Mouse (Mus musculus) testis, adult 2 months (tissue): Measurements from ENCODE around the gene 4933407L21Rik. TPM values are rescaled to one million over a fixed set of nuclear protein-coding genes. Genes with fewer than 3 reads are reported as not detected.

Experiments
- H3K27ac ChIP-seq: fragments of 200-500 bp; 2 replicates; pipeline ENCODE4 v1.5.1; 2012; ENCODE audit warnings: low read depth, low read length; ENCODE audit not compliant: control insufficient read depth, insufficient read depth
- H3K27me3 ChIP-seq: fragments of 200-500 bp; 2 replicates; pipeline ENCODE4 v1.6.1; 2012; ENCODE audit warnings: mild to moderate bottlenecking, low read length, moderate library complexity; ENCODE audit not compliant: control insufficient read depth, insufficient read depth
- H3K36me3 ChIP-seq: fragments of 200-500 bp; 2 replicates; pipeline ENCODE4 v1.6.1; 2012; ENCODE audit warnings: mild to moderate bottlenecking, low read length; ENCODE audit not compliant: control insufficient read depth, insufficient read depth
- H3K4me1 ChIP-seq: fragments of 200-500 bp; 2 replicates; pipeline ENCODE4 v1.6.1; 2012; ENCODE audit warnings: low read length; ENCODE audit not compliant: control insufficient read depth, insufficient read depth
- H3K4me3 ChIP-seq: fragments of 200-500 bp; 2 replicates; pipeline ENCODE4 v1.5.1; 2012; ENCODE audit warnings: low read depth, mild to moderate bottlenecking, low read length, moderate library complexity, mixed read lengths; ENCODE audit not compliant: control insufficient read depth
- CTCF ChIP-seq: fragments of 200-500 bp; IDR thresholded peaks from 2 replicates; pipeline ENCODE4 v1.5.1; 2012; ENCODE audit warnings: low read depth, mild to moderate bottlenecking, inconsistent platforms, low read length, moderate library complexity; ENCODE audit not compliant: control insufficient read depth, insufficient read depth, insufficient replicate concordance
- POLR2A ChIP-seq: fragments of 200-500 bp; IDR thresholded peaks from 2 replicates; pipeline ENCODE4 v1.6.1; 2012; ENCODE audit warnings: low read depth, mild to moderate bottlenecking, inconsistent platforms, low read length, moderate library complexity; ENCODE audit not compliant: control insufficient read depth
- polyA plus RNA-seq: library from polyadenylated mRNA; depleted of rRNA; stranded (reverse); fragments of >200 nt; gene quantifications from 2 replicates; pipeline ENCODE4 v1.2.3, GENCODE M21; 2012

Gene 4933407L21Rik
- polyA plus RNA-seq, 1 experiment: 1.6 TPM

GRCm38 (mm10) chr1:85896781-85897700 is 31.2 kb upstream of the 4933407L21Rik start:
- Histone ChIP-seq H3K4me1 (peaks cover 40% of the 10 kb centered on the region), H3K27ac (peak overlapping the region; percentile 41; the same call in 1 of the 2 replicates), H3K36me3 (no peaks in the 10 kb centered on the region), H3K4me3 (no peak overlapping the region), H3K27me3 (no peaks in the 10 kb centered on the region)
- no peak for TF ChIP-seq CTCF
- TF ChIP-seq POLR2A: no peak

GRCm38 (mm10) chr1:85897901-85898760 is 30.2 kb upstream of the 4933407L21Rik start:
- TF ChIP-seq POLR2A (no peak), CTCF (no peak)
- H3K4me3 ChIP-seq: no peak overlapping the region
- H3K27ac ChIP-seq: no peak overlapping the region
- H3K36me3 ChIP-seq: no peaks in the 10 kb centered on the region
- H3K27me3 ChIP-seq: no peaks in the 10 kb centered on the region
- H3K4me1 ChIP-seq: peaks cover 40% of the 10 kb centered on the region

DNA sequence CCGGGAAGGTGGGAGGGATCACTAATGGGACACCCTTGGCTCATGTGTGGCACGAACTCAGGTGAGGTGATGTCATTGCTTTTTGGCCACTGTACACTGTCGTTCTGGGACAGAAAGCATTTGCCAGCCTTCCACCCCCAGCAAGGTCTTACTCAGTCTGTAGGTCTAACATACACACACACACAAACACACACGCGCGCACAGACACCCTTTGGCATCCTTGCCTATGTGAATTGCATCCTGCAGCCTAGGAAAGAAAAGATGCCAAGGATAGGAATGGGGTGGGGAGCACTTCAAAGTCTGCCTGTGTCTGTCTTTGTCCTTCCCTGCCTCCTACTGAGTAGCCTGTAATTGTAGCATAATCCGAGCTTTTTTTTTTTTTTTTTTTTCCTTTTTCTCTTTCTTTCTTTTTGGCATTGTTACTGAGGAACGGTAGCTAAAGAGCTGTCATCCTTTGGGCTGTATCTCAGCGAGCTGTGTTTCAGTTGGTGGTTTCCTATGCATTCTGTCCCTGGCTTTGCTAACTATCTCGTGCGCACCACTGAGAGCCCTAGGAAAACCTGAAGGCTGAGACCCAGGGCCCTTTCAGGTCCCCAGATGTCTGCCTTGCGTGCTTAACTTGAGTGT is 29.4 kb upstream of the 4933407L21Rik start:
- H3K4me1 ChIP-seq: peaks cover 38% of the 10 kb centered on the region
- H3K27ac ChIP-seq: no peak overlapping the region
- peak overlapping the region; percentile 69 for H3K4me3 ChIP-seq
- H3K36me3 ChIP-seq: no peaks in the 10 kb centered on the region
- TF ChIP-seq CTCF: no peak
- no peak for TF ChIP-seq POLR2A
- H3K27me3 ChIP-seq: no peaks in the 10 kb centered on the region

- Histone ChIP-seq H3K27me3 (no peaks in the 10 kb centered on the region), H3K36me3 (no peaks in the 10 kb centered on the region), H3K27ac (0 out of 2 replicates have a peak overlapping the region, but pooled peaks have one; percentile 26), H3K4me1 (peaks cover 35% of the 10 kb centered on the region), H3K4me3 (peak overlapping the region; percentile 69)
- TF ChIP-seq CTCF (no peak), POLR2A (no peak)
Measured at GRCm38 (mm10) chr1:85899388-85899761, 28.9 kb upstream of the 4933407L21Rik start.

- TF ChIP-seq CTCF (no peak), POLR2A (no peak)
- Histone ChIP-seq H3K4me3 (no peak overlapping the region), H3K27ac (no peak overlapping the region), H3K27me3 (no peaks in the 10 kb centered on the region), H3K4me1 (peaks cover 28% of the 10 kb centered on the region), H3K36me3 (no peaks in the 10 kb centered on the region)
Measured at GRCm38 (mm10) chr1:85900521-85901333, 27.6 kb upstream of the 4933407L21Rik start.

DNA sequence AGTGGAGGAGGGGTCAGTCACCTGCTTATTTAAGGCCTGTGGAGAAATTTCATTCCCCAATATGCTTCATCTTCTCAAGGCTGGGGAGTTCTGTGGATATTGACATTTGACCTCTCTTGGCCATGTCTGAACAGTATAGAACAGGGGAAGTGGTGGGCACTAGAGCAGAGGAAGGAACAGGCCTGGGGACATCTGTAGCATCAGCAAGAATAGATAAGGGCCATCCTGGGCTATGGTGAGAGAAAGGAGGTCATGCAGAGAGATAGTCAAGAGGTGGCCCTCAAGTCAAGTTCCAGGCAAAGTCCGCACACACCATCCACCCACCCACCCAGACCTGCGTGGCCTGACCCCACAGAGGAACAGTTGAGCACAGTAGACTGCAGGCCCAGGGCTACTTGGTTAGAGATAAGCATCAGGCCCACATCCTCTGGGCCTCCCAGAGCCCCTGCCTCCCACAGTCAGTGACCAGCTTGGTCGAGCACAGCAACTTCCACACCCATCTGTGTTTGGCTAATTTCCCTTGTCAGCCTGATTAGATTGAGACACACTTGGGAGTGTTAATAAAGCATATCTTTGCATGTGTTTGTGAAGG is 26.7 kb upstream of the 4933407L21Rik start:
- no peaks in the 10 kb centered on the region for H3K36me3 ChIP-seq
- no peaks in the 10 kb centered on the region for H3K27me3 ChIP-seq
- peaks cover 27% of the 10 kb centered on the region for H3K4me1 ChIP-seq
- H3K27ac ChIP-seq: no peak overlapping the region
- TF ChIP-seq CTCF (no peak), POLR2A (no peak)
- H3K4me3 ChIP-seq: no peak overlapping the region
